Mouse (Mus musculus) embryonic fibroblast, embryonic 13.5 days (primary cell): ENCODE measurements around the gene Fars2.

Source experiments
- CTCF ChIP-seq: IDR thresholded peaks from 2 replicates; pipeline ENCODE4 v1.5.1; 2011; ENCODE audit warnings: mild to moderate bottlenecking, control low read depth, low read length, moderate library complexity, borderline replicate concordance; ENCODE audit not compliant: insufficient read depth
- POLR2A ChIP-seq: IDR thresholded peaks from 2 replicates; pipeline ENCODE4 v1.6.1; 2011; ENCODE audit warnings: low read depth, mild to moderate bottlenecking, control low read depth, low read length, moderate library complexity

DNA sequence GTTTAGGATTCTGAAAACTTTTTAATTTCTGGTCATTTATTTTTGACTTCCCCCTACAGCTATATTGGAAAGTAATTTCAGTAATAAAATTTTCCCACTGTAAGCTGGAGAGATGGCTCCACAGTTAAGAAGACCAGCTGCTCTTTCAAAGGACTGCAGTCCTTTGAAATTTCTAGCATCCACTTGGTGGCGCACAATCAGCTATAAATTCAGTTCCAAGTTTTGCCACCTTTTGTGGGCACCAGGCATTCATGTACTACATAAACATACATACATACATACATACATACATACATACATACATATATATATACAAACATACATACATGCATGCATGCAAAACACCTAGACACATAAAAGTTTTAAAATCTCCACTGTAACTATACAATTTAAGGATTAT is 153.7 kb downstream of the Fars2 start:
- no peak for TF ChIP-seq POLR2A
- no peak for TF ChIP-seq CTCF
